Mouse (Mus musculus) WW6 (cell line): ENCODE measurements around the gene 9530003J23Rik.
A peak's percentile ranks its signal among the peaks of the same experiment; 100 is the strongest.
"Not testable (repeated sequence)": the region's sequence is repeated elsewhere in the genome, so short reads cannot be mapped to it uniquely, and the experiment has no call there.

Experiments
- DNase-seq: peaks from one replicate; pipeline ENCODE4 v3.0.0-alpha.2; 2013; ENCODE audit warnings: low read depth, low spot score

The 9530003J23Rik gene

GRCm38 (mm10) chr10:117225094-117225493 is 13.4 kb downstream of the 9530003J23Rik start:
- no peak for DNase-seq

GRCm38 (mm10) chr10:117224102-117224990 is 14.2 kb downstream of the 9530003J23Rik start, which contains the start of gene Yeats4:
TSS of gene Yeats4 (minus strand) at chr10:117224507.
- peak; percentile 81 for DNase-seq

- DNase-seq = no peak
These were observed 14.8 kb downstream of the 9530003J23Rik start for GRCm38 (mm10) chr10:117223758-117224101.

GRCm38 (mm10) chr10:117222821-117223220 is 15.7 kb downstream of the 9530003J23Rik start:
- DNase-seq = no peak

- no peak for DNase-seq
These were observed 20.2 kb downstream of the 9530003J23Rik start for GRCm38 (mm10) chr10:117218351-117218750.

GRCm38 (mm10) chr10:117217246-117217840 is 21.2 kb downstream of the 9530003J23Rik start:
- DNase-seq = no peak

GRCm38 (mm10) chr10:117216793-117217192 is 21.7 kb downstream of the 9530003J23Rik start:
- no peak for DNase-seq

GRCm38 (mm10) chr10:117216132-117216495 is 22.4 kb downstream of the 9530003J23Rik start:
- no peak for DNase-seq

GRCm38 (mm10) chr10:117215409-117216131 is 22.9 kb downstream of the 9530003J23Rik start:
- no peak for DNase-seq

- no peak for DNase-seq
These were observed 27.5 kb downstream of the 9530003J23Rik start for GRCm38 (mm10) chr10:117211023-117211422.

- DNase-seq = no peak
These were observed 29.0 kb downstream of the 9530003J23Rik start for GRCm38 (mm10) chr10:117209469-117209938.

GRCm38 (mm10) chr10:117208787-117209186 is 29.7 kb downstream of the 9530003J23Rik start:
- DNase-seq = not testable (repeated sequence)

- DNase-seq = no peak
These were observed 30.3 kb downstream of the 9530003J23Rik start for GRCm38 (mm10) chr10:117208221-117208620.

- DNase-seq = no peak
These were observed 32.4 kb downstream of the 9530003J23Rik start for GRCm38 (mm10) chr10:117206070-117206469.

- no peak for DNase-seq
These were observed 34.9 kb downstream of the 9530003J23Rik start for GRCm38 (mm10) chr10:117203558-117203981.

- DNase-seq = no peak
These were observed 35.4 kb downstream of the 9530003J23Rik start for GRCm38 (mm10) chr10:117202981-117203557.

- no peak for DNase-seq
These were observed 38.8 kb downstream of the 9530003J23Rik start for GRCm38 (mm10) chr10:117199701-117200100.

- DNase-seq = no peak
These were observed 41.8 kb downstream of the 9530003J23Rik start for GRCm38 (mm10) chr10:117196696-117197095.

GRCm38 (mm10) chr10:117195748-117196147 is 42.8 kb downstream of the 9530003J23Rik start:
- DNase-seq = no peak

- DNase-seq = no peak
These were observed 43.5 kb downstream of the 9530003J23Rik start for GRCm38 (mm10) chr10:117195005-117195404.

GRCm38 (mm10) chr10:117193364-117193763 is 45.1 kb downstream of the 9530003J23Rik start:
- no peak for DNase-seq
